Mouse (Mus musculus): ENCODE measurements around the gene Ptk7. TPM values are rescaled to one million over a fixed set of nuclear protein-coding genes. Genes with fewer than 3 reads are reported as not detected.
A peak's percentile ranks its signal among the peaks of the same experiment; 100 is the strongest.

Ptk7 gene
- polyA plus RNA-seq, 1 experiment, result 0.04 TPM

GRCm38 (mm10) chr17:46646322-46646662, 17.0 kb upstream of the Ptk7 start:
- Histone ChIP-seq H3K4me3 (replicated peaks) (peak overlapping the region; percentile 92), H3K9me3 (ENCODE audit: control insufficient read depth, low read length) (no peaks in the 10 kb centered on the region), H3K4me1 (ENCODE audit: control insufficient read depth) (peaks cover 55% of the 10 kb centered on the region), H3K27me3 (ENCODE audit: control insufficient read depth) (no peaks in the 10 kb centered on the region), H3K36me3 (ENCODE audit: control insufficient read depth) (peaks cover 28% of the 10 kb centered on the region)
- TF ChIP-seq GATA1 (IDR thresholded peaks at IDR 0.05; ENCODE audit: low read length), result no peak
- TF ChIP-seq TAL1 (IDR thresholded peaks at IDR 0.05; ENCODE audit: low read length), result no peak

GRCm38 (mm10) chr17:46645561-46646321, 16.4 kb upstream of the Ptk7 start, which contains the start of the genes Klc4 and Mrpl2:
Gene Klc4, minus strand, starts transcription at chr17:46646022.
Gene Mrpl2, plus strand, starts transcription at chr17:46646229.
- TF ChIP-seq GATA1 (IDR thresholded peaks at IDR 0.05; ENCODE audit: low read length) (no peak), TAL1 (IDR thresholded peaks at IDR 0.05; ENCODE audit: low read length) (no peak)
- Histone ChIP-seq H3K4me1 (ENCODE audit: control insufficient read depth) (peaks cover 50% of the 10 kb centered on the region), H3K4me3 (replicated peaks) (peak within 1 kb of the TSS; percentile 92), H3K27me3 (ENCODE audit: control insufficient read depth) (no peaks in the 10 kb centered on the region), H3K9me3 (ENCODE audit: control insufficient read depth, low read length) (no peaks in the 10 kb centered on the region), H3K36me3 (ENCODE audit: control insufficient read depth) (peaks cover 28% of the 10 kb centered on the region)

- no peaks in the 10 kb centered on the region for H3K9me3 ChIP-seq (ENCODE audit: control insufficient read depth, low read length)
- peak overlapping the region; percentile 92 for H3K4me3 ChIP-seq (replicated peaks)
- peaks cover 42% of the 10 kb centered on the region for H3K4me1 ChIP-seq (ENCODE audit: control insufficient read depth)
- peaks cover 30% of the 10 kb centered on the region for H3K36me3 ChIP-seq (ENCODE audit: control insufficient read depth)
- no peaks in the 10 kb centered on the region for H3K27me3 ChIP-seq (ENCODE audit: control insufficient read depth)
- TF ChIP-seq GATA1 (IDR thresholded peaks at IDR 0.05; ENCODE audit: low read length) (no peak), TAL1 (IDR thresholded peaks at IDR 0.05; ENCODE audit: low read length) (no peak)
These were observed 15.7 kb upstream of the Ptk7 start for GRCm38 (mm10) chr17:46644916-46645475.

GRCm38 (mm10) chr17:46644152-46644805, 15.0 kb upstream of the Ptk7 start:
- H3K4me1 ChIP-seq (ENCODE audit: control insufficient read depth), result peaks cover 35% of the 10 kb centered on the region
- TF ChIP-seq GATA1 (IDR thresholded peaks at IDR 0.05; ENCODE audit: low read length) (no peak), TAL1 (IDR thresholded peaks at IDR 0.05; ENCODE audit: low read length) (no peak)

GRCm38 (mm10) chr17:46642060-46642459, 12.8 kb upstream of the Ptk7 start:
- no peak overlapping the region for H3K4me3 ChIP-seq (replicated peaks)
- TF ChIP-seq TAL1 (IDR thresholded peaks at IDR 0.05; ENCODE audit: low read length) (no peak), GATA1 (IDR thresholded peaks at IDR 0.05; ENCODE audit: low read length) (no peak)
- no peaks in the 10 kb centered on the region for H3K27me3 ChIP-seq (ENCODE audit: control insufficient read depth)
- peaks cover 23% of the 10 kb centered on the region for H3K4me1 ChIP-seq (ENCODE audit: control insufficient read depth)
- H3K9me3 ChIP-seq (ENCODE audit: control insufficient read depth, low read length), result no peaks in the 10 kb centered on the region
- peaks cover 10% of the 10 kb centered on the region for H3K36me3 ChIP-seq (ENCODE audit: control insufficient read depth)

More at GRCm38 (mm10) chr17:46644152-46644805, 15.0 kb upstream of the Ptk7 start:
- Histone ChIP-seq H3K4me3 (replicated peaks) (peak overlapping the region; percentile 92), H3K9me3 (ENCODE audit: control insufficient read depth, low read length) (no peaks in the 10 kb centered on the region), H3K27me3 (ENCODE audit: control insufficient read depth) (no peaks in the 10 kb centered on the region), H3K36me3 (ENCODE audit: control insufficient read depth) (peaks cover 27% of the 10 kb centered on the region)

GRCm38 (mm10) chr17:46639929-46640328, 10.6 kb upstream of the Ptk7 start:
- Histone ChIP-seq H3K36me3 (ENCODE audit: control insufficient read depth) (peaks cover 13% of the 10 kb centered on the region), H3K4me1 (ENCODE audit: control insufficient read depth) (peaks cover 11% of the 10 kb centered on the region), H3K9me3 (ENCODE audit: control insufficient read depth, low read length) (no peaks in the 10 kb centered on the region), H3K4me3 (replicated peaks) (no peak overlapping the region), H3K27me3 (ENCODE audit: control insufficient read depth) (no peaks in the 10 kb centered on the region)
- TF ChIP-seq TAL1 (IDR thresholded peaks at IDR 0.05; ENCODE audit: low read length) (no peak), GATA1 (IDR thresholded peaks at IDR 0.05; ENCODE audit: low read length) (no peak)

- H3K36me3 ChIP-seq (ENCODE audit: control insufficient read depth), result peaks cover 12% of the 10 kb centered on the region
- peaks cover 2% of the 10 kb centered on the region; the same call in 1 of the 2 replicates for H3K4me1 ChIP-seq (ENCODE audit: control insufficient read depth)
- H3K27me3 ChIP-seq (ENCODE audit: control insufficient read depth), result no peaks in the 10 kb centered on the region
- H3K9me3 ChIP-seq (ENCODE audit: control insufficient read depth, low read length), result no peaks in the 10 kb centered on the region
- no peak overlapping the region for H3K4me3 ChIP-seq (replicated peaks)
- TF ChIP-seq TAL1 (IDR thresholded peaks at IDR 0.05; ENCODE audit: low read length) (no peak), GATA1 (IDR thresholded peaks at IDR 0.05; ENCODE audit: low read length) (no peak)
These were observed 7.7 kb upstream of the Ptk7 start for GRCm38 (mm10) chr17:46636831-46637523.

GRCm38 (mm10) chr17:46629685-46630441, 559 bp upstream of the Ptk7 start:
- Histone ChIP-seq H3K4me3 (replicated peaks) (no peak overlapping the region), H3K36me3 (ENCODE audit: control insufficient read depth) (no peaks in the 10 kb centered on the region; the same call in 1 of the 2 replicates), H3K4me1 (ENCODE audit: control insufficient read depth) (no peaks in the 10 kb centered on the region)

More at GRCm38 (mm10) chr17:46629685-46630441, 559 bp upstream of the Ptk7 start:
- no peak for TF ChIP-seq TAL1 (IDR thresholded peaks at IDR 0.05; ENCODE audit: low read length)
- no peak for TF ChIP-seq GATA1 (IDR thresholded peaks at IDR 0.05; ENCODE audit: low read length)
- no peaks in the 10 kb centered on the region; the same call in 1 of the 2 replicates for H3K9me3 ChIP-seq (ENCODE audit: control insufficient read depth, low read length)
- peaks cover 44% of the 10 kb centered on the region for H3K27me3 ChIP-seq (ENCODE audit: control insufficient read depth)

Measured in erythroblast, embryonic 14.5 days (primary cell).